8 mouse cellular contexts compared by ENCODE assay signal in the genomic region with DNA sequence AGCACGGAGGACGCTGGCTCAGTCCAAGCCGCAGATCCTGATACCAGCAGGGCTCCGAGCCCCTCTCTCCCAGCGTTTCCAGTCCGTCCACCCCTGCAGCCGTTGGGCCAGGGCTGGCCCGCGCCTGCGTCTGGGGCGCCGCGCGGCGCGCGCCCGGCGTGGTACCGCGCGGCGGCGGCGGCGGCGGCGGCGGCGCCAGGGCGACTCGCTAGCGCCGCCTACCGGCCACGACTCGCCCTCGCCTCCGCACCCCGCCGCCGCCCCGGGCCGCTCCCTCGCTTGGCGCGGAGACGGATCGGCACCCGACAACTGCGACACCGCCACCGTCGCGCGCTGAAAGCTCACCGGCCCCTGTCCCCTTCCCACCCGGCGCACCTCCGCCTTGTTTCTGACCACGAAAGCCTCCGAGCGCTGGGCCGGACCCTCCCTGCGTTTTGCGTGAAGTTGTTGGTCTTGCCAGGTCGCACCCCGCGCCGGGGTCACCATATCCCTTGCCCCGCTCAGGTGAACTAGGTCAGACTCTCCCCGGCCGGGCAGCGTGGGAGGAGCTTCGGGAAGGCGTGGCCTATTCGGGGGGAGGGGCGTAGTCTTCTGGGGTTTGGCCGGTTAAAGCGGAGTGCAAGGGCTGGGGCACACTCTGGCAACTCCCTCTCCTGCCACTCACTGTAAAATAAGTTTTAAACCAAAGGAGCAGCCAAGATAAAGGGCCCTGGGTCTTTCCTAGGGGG. TPM values are rescaled to one million over a fixed set of nuclear protein-coding genes. Genes with fewer than 3 reads are reported as not detected.
A peak's percentile ranks its signal among the peaks of the same experiment; 100 is the strongest.
DNase-seq lines count a peak whose midpoint lies in the region; ATAC-seq and TF ChIP-seq lines count a peak whose summit lies in the region.

A gene (minus strand): TSS at position 560 of the 728 bp plus-strand sequence.

- peak; percentile 84 for ATAC-seq in common myeloid progenitor, adult 5-6 weeks (replicated peaks; ENCODE audit: low read depth, poor library complexity, severe bottlenecking)
- ATAC-seq in hindbrain, embryonic 16.5 days: peak; percentile 82

- H3K4me3 ChIP-seq in gastrocnemius, adult 2 months: peak within 1 kb of the TSS; percentile 94
- H3K4me3 ChIP-seq in hindbrain, embryonic 16.5 days (ENCODE audit: low read length): peak within 1 kb of the TSS; percentile 59

- peaks cover 3% of the 10 kb centered on the region; the same call in 1 of the 2 replicates for H3K27me3 ChIP-seq in hindbrain, embryonic 16.5 days (replicated peaks; ENCODE audit: control insufficient read depth, insufficient read depth, low read length)

- H3K9ac ChIP-seq in hindbrain, embryonic 16.5 days (ENCODE audit: low read depth, low read length): peak within 1 kb of the TSS; percentile 69

- WGBS in hindbrain, embryonic 16.5 days: under 1% methylated on average over 74 of the region's 80 CpGs

- H3K27ac ChIP-seq in gastrocnemius, adult 2 months: peak within 1 kb of the TSS; percentile 100
- H3K27ac ChIP-seq in hindbrain, embryonic 16.5 days (ENCODE audit: low read depth, low read length): peak within 1 kb of the TSS; percentile 83

- peak; percentile 97 for DNase-seq in ZHBTc4 (ENCODE audit: low read depth, low spot score)
- peak; percentile 95 for DNase-seq in gastrocnemius, adult 2 months
- DNase-seq in left cerebral cortex, adult 11 months (ENCODE audit: low spot score): peak; percentile 67
- peak; percentile 95 for DNase-seq in lung, postnatal 36 days
- peak; percentile 86 for DNase-seq in retina, embryonic 14.5 days (ENCODE audit: low spot score)
- peak; percentile 97 for DNase-seq in thymus, postnatal 4 days

- H3K36me3 ChIP-seq in hindbrain, embryonic 16.5 days (ENCODE audit: control insufficient read depth, insufficient read depth, low read length): peaks cover 18% of the 10 kb centered on the region

- peaks cover 14% of the 10 kb centered on the region for H3K4me1 ChIP-seq in hindbrain, embryonic 16.5 days (ENCODE audit: control insufficient read depth, insufficient read depth, low read depth, low read length)

- no peaks in the 10 kb centered on the region for H3K9me3 ChIP-seq in hindbrain, embryonic 16.5 days (ENCODE audit: control insufficient read depth, low read length)

- TF ChIP-seq CTCF in gastrocnemius, adult 2 months (IDR thresholded peaks at IDR 0.05): peak; percentile 69

- peak within 1 kb of the TSS; percentile 92 for H3K4me2 ChIP-seq in hindbrain, embryonic 16.5 days (ENCODE audit: low read length)

- intact Hi-C loops in gastrocnemius, adult 2 months (cut with DNase I): loop anchor here (5.0 kb wide), 2 partner anchors 75 to 130 kb away; a partner anchor contains a TSS

RNA-seq across cellular contexts. Expression of the gene that starts here (rescaled TPM):
- total RNA-seq in common myeloid progenitor, adult 5-6 weeks (2017): 20.3 and 26.9 TPM in 2 replicates
- total RNA-seq in gastrocnemius, adult 2 months (2021): 10 to 100 TPM; 46.0 to 55.0 TPM
- 16.1 and 16.2 TPM in 2 replicates for polyA plus RNA-seq in hindbrain, embryonic 16.5 days (2015; fragmentation: Nextera tagmentation; extraction: Ambion mirVana)

Comparison
In these comparisons a context has a peak if more than half of its experiments do, and no peak if none do; other contexts are left out.
1. Peak in every context shown above with its lines: DNase-seq, ATAC-seq, H3K4me3 ChIP-seq and H3K27ac ChIP-seq.